Mouse (Mus musculus) forebrain, embryonic 11.5 days (tissue): ENCODE measurements around the gene Smok3c. TPM values are rescaled to one million over a fixed set of nuclear protein-coding genes. Genes with fewer than 3 reads are reported as not detected.
"Not testable (repeated sequence)": the region's sequence is repeated elsewhere in the genome, so short reads cannot be mapped to it uniquely, and the experiment has no call there.

Experiments
- ATAC-seq: fragments of 200-750 bp; cut with Nextera tagmentation; replicated peaks from 2 replicates; pipeline ENCODE4 v1.8.0; 2017; ENCODE audit warnings: moderate TSS enrichment; ENCODE audit not compliant: low FRiP score
- DNase-seq: peaks from one replicate; pipeline ENCODE4 v3.0.0-alpha.2; 2017; ENCODE audit warnings: low spot score
- H3K27ac ChIP-seq: fragments of 300-500 bp; sonication (generic); 2 replicates; pipeline ENCODE4 v1.5.1; 2014; ENCODE audit warnings: low read depth, low read length
- H3K27me3 ChIP-seq: fragments of 300-500 bp; sonication (generic); 2 replicates; pipeline ENCODE4 v1.6.1; 2014; ENCODE audit warnings: mild to moderate bottlenecking, low read length, mixed read lengths; ENCODE audit not compliant: control insufficient read depth, insufficient read depth
- H3K36me3 ChIP-seq: fragments of 300-500 bp; sonication (generic); 2 replicates; pipeline ENCODE4 v1.6.1; 2014; ENCODE audit warnings: mild to moderate bottlenecking, low read length, moderate library complexity, mixed read lengths; ENCODE audit not compliant: control insufficient read depth, insufficient read depth
- H3K4me1 ChIP-seq: fragments of 300-500 bp; sonication (generic); replicated peaks from 2 replicates; pipeline ENCODE4 v1.6.1; 2014; ENCODE audit warnings: low read length, mixed read lengths; ENCODE audit not compliant: control insufficient read depth, insufficient read depth
- H3K4me2 ChIP-seq: fragments of 300-500 bp; sonication (generic); 2 replicates; pipeline ENCODE4 v1.6.1; 2014; ENCODE audit warnings: low read depth, mild to moderate bottlenecking, low read length, moderate library complexity, mixed read lengths; ENCODE audit not compliant: severe bottlenecking
- H3K4me3 ChIP-seq: fragments of 300-500 bp; sonication (generic); 2 replicates; pipeline ENCODE4 v1.5.1; 2014; ENCODE audit warnings: low read depth, low read length
- H3K9ac ChIP-seq: fragments of 300-500 bp; sonication (generic); 2 replicates; pipeline ENCODE4 v1.6.1; 2014; ENCODE audit warnings: low read length
- H3K9me3 ChIP-seq: fragments of 300-500 bp; sonication (generic); 2 replicates; pipeline ENCODE4 v1.6.1; 2016; ENCODE audit warnings: low read length, mixed read lengths; ENCODE audit not compliant: control insufficient read depth
- WGBS: fragments of 180-500 bp; shearing (Covaris S2); extraction: QIAGEN DNeasy Blood & Tissue Kit; methylation state at CpG from one replicate; pipeline ENCODE4 v1.1.7; 2014; 5-methylcytosine and 5-hydroxymethylcytosine counted together
- polyA plus RNA-seq: library from polyadenylated mRNA; unstranded; fragments of >200 nt; fragmentation: Nextera tagmentation; extraction: Ambion mirVana; gene quantifications from 2 replicates; pipeline ENCODE4 v1.2.1, GENCODE M21; 2014

Gene Smok3c
- not detected in 2 replicates for polyA plus RNA-seq

- not testable (repeated sequence) for DNase-seq, ATAC-seq, H3K4me3 ChIP-seq, H3K27ac ChIP-seq, H3K9me3 ChIP-seq, H3K4me2 ChIP-seq, H3K9ac ChIP-seq, H3K4me1 ChIP-seq, H3K27me3 ChIP-seq, H3K36me3 ChIP-seq
- no CpG with 5 or more reads among the region's 5 CpGs for WGBS
Measured at GRCm38 (mm10) chr5:138052894-138053293, at the start of gene Smok3c. Gene Smok3c (plus strand): TSS chr5:138053194.

GRCm38 (mm10) chr5:138009437-138009836 lies 43.6 kb upstream of the Smok3c start:
- Histone ChIP-seq H3K27me3 (no peaks in the 10 kb centered on the region), H3K4me3 (no peak overlapping the region), H3K27ac (no peak overlapping the region), H3K4me1 (no peaks in the 10 kb centered on the region), H3K36me3 (no peaks in the 10 kb centered on the region), H3K4me2 (no peak overlapping the region), H3K9ac (no peak overlapping the region), H3K9me3 (no peaks in the 10 kb centered on the region)
- ATAC-seq (no peak), DNase-seq (no peak)
- WGBS, result 93% methylated on average over 5 of the region's 5 CpGs

- H3K4me3 ChIP-seq, result no peak overlapping the region
- no peaks in the 10 kb centered on the region for H3K4me1 ChIP-seq
- WGBS, result 88% methylated on average over 5 of the region's 5 CpGs
- no peaks in the 10 kb centered on the region for H3K27me3 ChIP-seq
- no peaks in the 10 kb centered on the region for H3K36me3 ChIP-seq
- no peaks in the 10 kb centered on the region for H3K9me3 ChIP-seq
- no peak overlapping the region for H3K9ac ChIP-seq
- H3K27ac ChIP-seq, result no peak overlapping the region
- DNase-seq (no peak), ATAC-seq (no peak)
- H3K4me2 ChIP-seq, result no peak overlapping the region
Measured at GRCm38 (mm10) chr5:138012382-138012781, 40.6 kb upstream of the Smok3c start.

- Histone ChIP-seq H3K9ac (no peak overlapping the region), H3K4me2 (no peak overlapping the region), H3K4me3 (no peak overlapping the region), H3K36me3 (no peaks in the 10 kb centered on the region), H3K27me3 (no peaks in the 10 kb centered on the region), H3K9me3 (no peaks in the 10 kb centered on the region), H3K27ac (no peak overlapping the region), H3K4me1 (no peaks in the 10 kb centered on the region)
- WGBS, result 97% methylated on average over 2 of the region's 2 CpGs
- no peak for ATAC-seq
- DNase-seq, result no peak
Measured at GRCm38 (mm10) chr5:138016530-138016929, 36.5 kb upstream of the Smok3c start.

- no peaks in the 10 kb centered on the region for H3K36me3 ChIP-seq
- DNase-seq (no peak), ATAC-seq (no peak)
- H3K9me3 ChIP-seq, result no peaks in the 10 kb centered on the region
- no peaks in the 10 kb centered on the region for H3K4me1 ChIP-seq
- no peaks in the 10 kb centered on the region for H3K27me3 ChIP-seq
- H3K4me3 ChIP-seq, result no peak overlapping the region
- no peak overlapping the region for H3K9ac ChIP-seq
- no peak overlapping the region for H3K4me2 ChIP-seq
- no peak overlapping the region for H3K27ac ChIP-seq
Measured at GRCm38 (mm10) chr5:138016997-138017396, 36.0 kb upstream of the Smok3c start.

GRCm38 (mm10) chr5:138019577-138019976 lies 33.4 kb upstream of the Smok3c start:
- not testable (repeated sequence) for DNase-seq

GRCm38 (mm10) chr5:138020961-138021479 lies 32.0 kb upstream of the Smok3c start, which contains the start of the genes Smok3a and Smok3b:
Gene Smok3a (plus strand): TSS chr5:138021261.
Gene Smok3b (plus strand): TSS chr5:138021429.
- 89% methylated on average over 3 of the region's 7 CpGs for WGBS

More at GRCm38 (mm10) chr5:138019577-138019976, 33.4 kb upstream of the Smok3c start:
- not testable (repeated sequence) for ATAC-seq, H3K4me1 ChIP-seq, H3K4me2 ChIP-seq, H3K9ac ChIP-seq, H3K27me3 ChIP-seq, H3K27ac ChIP-seq, H3K4me3 ChIP-seq, H3K9me3 ChIP-seq, H3K36me3 ChIP-seq
- WGBS, result 88% methylated on average over 3 of the region's 4 CpGs

GRCm38 (mm10) chr5:138073803-138074202 lies 20.8 kb downstream of the Smok3c start:
- no peaks in the 10 kb centered on the region for H3K4me1 ChIP-seq
- no peak overlapping the region for H3K9ac ChIP-seq
- H3K4me2 ChIP-seq, result no peak overlapping the region
- WGBS, result 86% methylated on average over 4 of the region's 4 CpGs
- H3K36me3 ChIP-seq, result no peaks in the 10 kb centered on the region
- H3K27ac ChIP-seq, result no peak overlapping the region
- H3K27me3 ChIP-seq, result no peaks in the 10 kb centered on the region
- H3K9me3 ChIP-seq, result no peaks in the 10 kb centered on the region
- no peak for ATAC-seq
- DNase-seq, result no peak
- H3K4me3 ChIP-seq, result no peak overlapping the region

More at GRCm38 (mm10) chr5:138020961-138021479, 32.0 kb upstream of the Smok3c start, which contains the start of the genes Smok3a and Smok3b:
- H3K9me3 ChIP-seq, H3K27ac ChIP-seq, H3K9ac ChIP-seq, ATAC-seq, DNase-seq, H3K36me3 ChIP-seq, H3K27me3 ChIP-seq, H3K4me3 ChIP-seq, H3K4me2 ChIP-seq, H3K4me1 ChIP-seq: not testable (repeated sequence)

GRCm38 (mm10) chr5:138075684-138076083 lies 22.7 kb downstream of the Smok3c start:
- ATAC-seq, result no peak
- Histone ChIP-seq H3K27ac (no peak overlapping the region), H3K4me2 (no peak overlapping the region), H3K36me3 (no peaks in the 10 kb centered on the region), H3K9me3 (no peaks in the 10 kb centered on the region), H3K9ac (no peak overlapping the region), H3K4me1 (no peaks in the 10 kb centered on the region), H3K27me3 (no peaks in the 10 kb centered on the region), H3K4me3 (no peak overlapping the region)
- no peak for DNase-seq
- WGBS, result 78% methylated on average over 3 of the region's 3 CpGs
